Mouse (Mus musculus) layer of hippocampus, postnatal 14 days (tissue): ENCODE measurements at regions not wholly inside any gene's neighbourhood (a gene's known extent, or its start where the extent isn't known, plus 50 kb on each side); places are given as distances from the start of the nearest gene placed in this dataset.

Source experiments
- DNase-seq, 2 experiments: peaks; one replicate each; pipeline ENCODE4 v3.0.0; 2021 to 2022; ENCODE audit warnings: low spot score in 2 of 2, mixed read lengths in 1 of 2

GRCm38 (mm10) chr13:90584766-90585165 is 320.4 kb downstream of the Atp6ap1l start:
- DNase-seq: no peak

- DNase-seq: no peak
These were observed 329.8 kb downstream of the Atp6ap1l start for GRCm38 (mm10) chr13:90575371-90575770.

- DNase-seq: no peak
These were observed 332.6 kb downstream of the Atp6ap1l start for GRCm38 (mm10) chr13:90572580-90572979.

GRCm38 (mm10) chr13:90563183-90563840 is 341.8 kb downstream of the Atp6ap1l start:
- no peak for DNase-seq

GRCm38 (mm10) chr13:90560095-90560494 is 345.1 kb downstream of the Atp6ap1l start:
- no peak for DNase-seq

- DNase-seq: no peak
These were observed 345.7 kb downstream of the Atp6ap1l start for GRCm38 (mm10) chr13:90559481-90559880.

- DNase-seq: no peak
These were observed 354.0 kb downstream of the Atp6ap1l start for GRCm38 (mm10) chr13:90551166-90551565.

- DNase-seq: peak in 1 of 2 experiments; percentile 9
These were observed 358.7 kb downstream of the Atp6ap1l start for GRCm38 (mm10) chr13:90546288-90547035.

GRCm38 (mm10) chr13:90545816-90546215 is 359.3 kb downstream of the Atp6ap1l start:
- DNase-seq: no peak

GRCm38 (mm10) chr13:90537525-90537924 is 367.6 kb downstream of the Atp6ap1l start:
- DNase-seq: no peak

- DNase-seq: no peak
These were observed 378.2 kb downstream of the Atp6ap1l start for GRCm38 (mm10) chr13:90526998-90527397.

- DNase-seq: no peak
These were observed 379.4 kb downstream of the Atp6ap1l start for GRCm38 (mm10) chr13:90525801-90526200.

GRCm38 (mm10) chr13:90521758-90522245 is 383.4 kb downstream of the Atp6ap1l start:
- DNase-seq: no peak

- no peak for DNase-seq
These were observed 384.0 kb downstream of the Atp6ap1l start for GRCm38 (mm10) chr13:90520992-90521757.

- DNase-seq: peak; percentile 52 to 66
These were observed 389.2 kb downstream of the Atp6ap1l start for GRCm38 (mm10) chr13:90515773-90516503.

GRCm38 (mm10) chr13:90513867-90514266 is 391.3 kb downstream of the Atp6ap1l start:
- no peak for DNase-seq

GRCm38 (mm10) chr13:90512786-90513401 is 392.3 kb downstream of the Atp6ap1l start:
- DNase-seq: no peak

GRCm38 (mm10) chr13:90510479-90510878 is 394.7 kb downstream of the Atp6ap1l start:
- DNase-seq: no peak

GRCm38 (mm10) chr13:90503188-90503587 is 402.0 kb downstream of the Atp6ap1l start:
- DNase-seq: no peak

GRCm38 (mm10) chr13:90502141-90502540 is 403.0 kb downstream of the Atp6ap1l start:
- DNase-seq: no peak

GRCm38 (mm10) chr13:90498978-90499377 is 406.2 kb downstream of the Atp6ap1l start:
- no peak for DNase-seq
